Mouse (Mus musculus): ENCODE results near the gene Chil1.

- no peak for TF ChIP-seq HCFC1 (IDR thresholded peaks at IDR 0.05; ENCODE audit: borderline replicate concordance, insufficient read depth, low read length)
- no peak for TF ChIP-seq MAFK (IDR thresholded peaks at IDR 0.05; ENCODE audit: insufficient read depth, low read depth, low read length)
- TF ChIP-seq CHD2 (IDR thresholded peaks at IDR 0.05; ENCODE audit: low read depth, low read length): no peak
- TF ChIP-seq ZNF384 (IDR thresholded peaks at IDR 0.05; ENCODE audit: low read depth, low read length): no peak
Observed at GRCm38 (mm10) chr1:134188217-134188616, 6.2 kb downstream of the Chil1 start.

Measured in ES-E14 (cell line).